Mouse (Mus musculus) stomach, adult 2 months (tissue): Measurements from ENCODE around the gene Hdgfl3. TPM values are rescaled to one million over a fixed set of nuclear protein-coding genes. Genes with fewer than 3 reads are reported as not detected.

ENCODE experiments used
- polyA plus RNA-seq: library from polyadenylated mRNA; depleted of rRNA; stranded (reverse); fragments of >200 nt; gene quantifications from 2 replicates; pipeline ENCODE4 v1.2.3, GENCODE M21; 2012; rRNA removed

The Hdgfl3 gene
- 1.00 and 1.1 TPM in 2 replicates for polyA plus RNA-seq

GRCm38 (mm10) chr7:81934267-81934745 lies at the start of gene Hdgfl3:
TSS of gene Hdgfl3 (minus strand) at chr7:81934473.

GRCm38 (mm10) chr7:81858968-81859721 lies 75.1 kb downstream of the Hdgfl3 start, which contains the start of gene Tm6sf1:
TSS of gene Tm6sf1 (plus strand) at chr7:81859001.

GRCm38 (mm10) chr7:81855694-81856093 lies 78.6 kb downstream of the Hdgfl3 start, which contains the start of gene Gm10160:
TSS of gene Gm10160 (minus strand) at chr7:81855794.

Other genes with a start within 250 kb of the Hdgfl3 start
- gene Homer2, start 226.9 kb downstream of the Hdgfl3 start, polyA plus RNA-seq, result 10.1 and 16.2 TPM in 2 replicates
- 1.4 and 2.7 TPM in 2 replicates for gene Ramac, start 171.5 kb downstream of the Hdgfl3 start, polyA plus RNA-seq
- gene 3110040N11Rik, start 145.0 kb downstream of the Hdgfl3 start, polyA plus RNA-seq, result 7.5 and 9.7 TPM in 2 replicates
- gene Btbd1, start 105.0 kb downstream of the Hdgfl3 start, polyA plus RNA-seq, result 8.8 and 16.2 TPM in 2 replicates
- gene Gm10160, start 78.7 kb downstream of the Hdgfl3 start, polyA plus RNA-seq, result not detected in 2 replicates
- 4.0 and 7.9 TPM in 2 replicates for gene Tm6sf1, start 75.5 kb downstream of the Hdgfl3 start, polyA plus RNA-seq
- 0.10 and 0.15 TPM in 2 replicates for gene Bnc1, start 57.8 kb upstream of the Hdgfl3 start, polyA plus RNA-seq
- 0.09 and 0.22 TPM in 2 replicates for gene Sh3gl3, start 239.4 kb upstream of the Hdgfl3 start, polyA plus RNA-seq